Mouse (Mus musculus) intestine, embryonic 16.5 days (tissue): ENCODE measurements around the gene Map3k11. TPM values are rescaled to one million over a fixed set of nuclear protein-coding genes. Genes with fewer than 3 reads are reported as not detected.

ENCODE experiments used
- ATAC-seq: fragments of 200-750 bp; cut with Nextera tagmentation; 2 replicates; pipeline ENCODE4 v1.8.0; 2017; ENCODE audit warnings: moderate TSS enrichment, moderate library complexity
- H3K27ac ChIP-seq: fragments of 300-500 bp; sonication (generic); 2 replicates; pipeline ENCODE4 v1.5.1; 2014; ENCODE audit warnings: mild to moderate bottlenecking, low read length
- H3K27me3 ChIP-seq: fragments of 300-500 bp; sonication (generic); replicated peaks from 2 replicates; pipeline ENCODE4 v1.6.1; 2014; ENCODE audit warnings: low read length, control low read depth, mixed read lengths; ENCODE audit not compliant: control insufficient read depth, insufficient read depth
- H3K36me3 ChIP-seq: fragments of 300-500 bp; sonication (generic); 2 replicates; pipeline ENCODE4 v1.6.1; 2014; ENCODE audit warnings: low read length, control low read depth; ENCODE audit not compliant: control insufficient read depth, insufficient read depth
- H3K4me1 ChIP-seq: fragments of 300-500 bp; sonication (generic); 2 replicates; pipeline ENCODE4 v1.6.1; 2014; ENCODE audit warnings: low read length, control low read depth, mixed read lengths; ENCODE audit not compliant: control insufficient read depth, insufficient read depth
- H3K4me2 ChIP-seq: fragments of 300-500 bp; sonication (generic); 2 replicates; pipeline ENCODE4 v1.6.1; 2014; ENCODE audit warnings: low read depth, low read length, control low read depth
- H3K4me3 ChIP-seq: fragments of 300-500 bp; sonication (generic); 2 replicates; pipeline ENCODE4 v1.5.1; 2014; ENCODE audit warnings: mild to moderate bottlenecking, low read length
- H3K9ac ChIP-seq: fragments of 300-500 bp; sonication (generic); 2 replicates; pipeline ENCODE4 v1.6.1; 2014; ENCODE audit warnings: low read depth, low read length
- H3K9me3 ChIP-seq: fragments of 300-500 bp; sonication (generic); 2 replicates; pipeline ENCODE4 v1.6.1; 2016; ENCODE audit warnings: low read length, control low read depth; ENCODE audit not compliant: control insufficient read depth
- WGBS: fragments of 180-500 bp; shearing (Covaris S2); extraction: QIAGEN DNeasy Blood & Tissue Kit; methylation state at CpG from one replicate; pipeline ENCODE4 v1.1.7; 2014; 5-methylcytosine and 5-hydroxymethylcytosine counted together
- microRNA-seq: library from miRNA; unstranded; fragments of <30 nt; microRNA quantifications from one replicate; pipeline ENCODE4, GENCODE M21; 2016
- polyA plus RNA-seq: library from polyadenylated mRNA; unstranded; fragments of >200 nt; fragmentation: Nextera tagmentation; extraction: Ambion mirVana; gene quantifications from 2 replicates; pipeline ENCODE4 v1.2.1, GENCODE M21; 2015

Gene Map3k11
- polyA plus RNA-seq, 1 experiment from 2014 or later: 28.7 TPM

GRCm38 (mm10) chr19:5751742-5752141 lies 63.2 kb downstream of the Map3k11 start:
- Histone ChIP-seq H3K27me3 (peaks cover 19% of the 10 kb centered on the region; the same call in 1 of the 2 replicates), H3K27ac (no peak overlapping the region), H3K36me3 (no peaks in the 10 kb centered on the region), H3K4me3 (no peak overlapping the region), H3K4me2 (no peak overlapping the region), H3K9ac (no peak overlapping the region), H3K9me3 (no peaks in the 10 kb centered on the region), H3K4me1 (peaks cover 6% of the 10 kb centered on the region)
- WGBS: 17% methylated on average over 20 of the region's 20 CpGs
- ATAC-seq: 0 out of 2 replicates have a peak, but pooled peaks have one; percentile 41

Small RNA genes within 50 kb of the gene (microRNA-seq; reads per million reads assigned to microRNA genes)
- not detected for gene Mir6987

Other genes starting within 250 kb of the Map3k11 start
- gene Fosl1, start 241.2 kb upstream of the Map3k11 start, polyA plus RNA-seq: not detected in 2 replicates
- 5.0 and 5.4 TPM in 2 replicates for gene Ccdc85b, start 230.8 kb upstream of the Map3k11 start, polyA plus RNA-seq
- 102 and 106 TPM in 2 replicates for gene Fibp, start 228.1 kb upstream of the Map3k11 start, polyA plus RNA-seq
- gene Ctsw, start 220.2 kb upstream of the Map3k11 start, polyA plus RNA-seq: 1.7 and 2.8 TPM in 2 replicates
- 106 and 112 TPM in 2 replicates for gene Efemp2, start 214.8 kb upstream of the Map3k11 start, polyA plus RNA-seq
- 32.7 and 36.5 TPM in 2 replicates for gene Mus81, start 200.3 kb upstream of the Map3k11 start, polyA plus RNA-seq
- 2,274 and 2,378 TPM in 2 replicates for gene Cfl1, start 198.3 kb upstream of the Map3k11 start, polyA plus RNA-seq
- not detected in 2 replicates for gene 1700020D05Rik, start 185.0 kb upstream of the Map3k11 start, polyA plus RNA-seq
- 6.9 and 7.4 TPM in 2 replicates for gene Snx32, start 178.2 kb upstream of the Map3k11 start, polyA plus RNA-seq
- 24.4 and 25.6 TPM in 2 replicates for gene Ovol1, start 128.1 kb upstream of the Map3k11 start, polyA plus RNA-seq
- 10.3 and 10.8 TPM in 2 replicates for gene Ap5b1, start 120.7 kb upstream of the Map3k11 start, polyA plus RNA-seq
- 111 and 131 TPM in 2 replicates for gene Rnaseh2c, start 86.9 kb upstream of the Map3k11 start, polyA plus RNA-seq
- gene Kat5, start 78.5 kb upstream of the Map3k11 start, polyA plus RNA-seq: 40.2 and 40.9 TPM in 2 replicates
- 43.2 and 43.9 TPM in 2 replicates for gene Rela, start 51.3 kb upstream of the Map3k11 start, polyA plus RNA-seq
- gene Sipa1, start 25.0 kb upstream of the Map3k11 start, polyA plus RNA-seq: 15.8 and 20.8 TPM in 2 replicates
- 15.1 and 16.8 TPM in 2 replicates for gene Pcnx3, start 166 bp downstream of the Map3k11 start, polyA plus RNA-seq
- 0.13 and 0.34 TPM in 2 replicates for gene Kcnk7, start 15.6 kb downstream of the Map3k11 start, polyA plus RNA-seq
- 48.6 and 49.7 TPM in 2 replicates for gene Ehbp1l1, start 37.6 kb downstream of the Map3k11 start, polyA plus RNA-seq
- 56.6 and 57.8 TPM in 2 replicates for gene Fam89b, start 40.9 kb downstream of the Map3k11 start, polyA plus RNA-seq
- gene Ltbp3, start 52.2 kb downstream of the Map3k11 start, polyA plus RNA-seq: 14.0 and 20.8 TPM in 2 replicates
- 58.9 and 64.3 TPM in 2 replicates for gene Scyl1, start 82.7 kb downstream of the Map3k11 start, polyA plus RNA-seq
- 31.1 and 31.7 TPM in 2 replicates for gene Frmd8, start 186.5 kb downstream of the Map3k11 start, polyA plus RNA-seq
- gene Slc25a45, start 189.1 kb downstream of the Map3k11 start, polyA plus RNA-seq: 3.4 and 4.1 TPM in 2 replicates
- gene Tigd3, start 205.4 kb downstream of the Map3k11 start, polyA plus RNA-seq: 1.5 and 1.7 TPM in 2 replicates
- gene Dpf2, start 224.3 kb downstream of the Map3k11 start, polyA plus RNA-seq: 109 and 119 TPM in 2 replicates
- gene Cdc42ep2, start 236.1 kb downstream of the Map3k11 start, polyA plus RNA-seq: 14.7 and 15.1 TPM in 2 replicates